Mouse (Mus musculus) embryonic facial prominence, embryonic 15.5 days (tissue): ENCODE results near the gene Slc7a5. TPM values are rescaled to one million over a fixed set of nuclear protein-coding genes. Genes with fewer than 3 reads are reported as not detected.

Source experiments
- ATAC-seq: fragments of 200-750 bp; cut with Nextera tagmentation; 2 replicates; pipeline ENCODE4 v1.8.0; 2017; ENCODE audit warnings: low read depth, moderate TSS enrichment; ENCODE audit not compliant: insufficient number of reproducible peaks, low FRiP score, low TSS enrichment
- H3K27ac ChIP-seq: fragments of 300-500 bp; sonication (generic); replicated peaks from 2 replicates; pipeline ENCODE4 v1.5.1; 2015; ENCODE audit warnings: mild to moderate bottlenecking, inconsistent platforms
- H3K27me3 ChIP-seq: fragments of 300-500 bp; sonication (generic); 2 replicates; pipeline ENCODE4 v1.6.1; 2015; ENCODE audit warnings: inconsistent platforms
- H3K36me3 ChIP-seq: fragments of 300-500 bp; sonication (generic); 2 replicates; pipeline ENCODE4 v1.6.1; 2015; ENCODE audit warnings: mild to moderate bottlenecking, inconsistent platforms
- H3K4me1 ChIP-seq: fragments of 300-500 bp; sonication (generic); 2 replicates; pipeline ENCODE4 v1.6.1; 2015; ENCODE audit warnings: inconsistent platforms
- H3K4me2 ChIP-seq: fragments of 300-500 bp; sonication (generic); replicated peaks from 2 replicates; pipeline ENCODE4 v1.6.1; 2015; ENCODE audit warnings: mild to moderate bottlenecking, inconsistent platforms
- H3K4me3 ChIP-seq: fragments of 300-500 bp; sonication (generic); replicated peaks from 2 replicates; pipeline ENCODE4 v1.5.1; 2015; ENCODE audit warnings: mild to moderate bottlenecking, inconsistent platforms
- H3K9ac ChIP-seq: fragments of 300-500 bp; sonication (generic); 2 replicates; pipeline ENCODE4 v1.6.1; 2015; ENCODE audit warnings: inconsistent platforms
- H3K9me3 ChIP-seq: fragments of 300-500 bp; sonication (generic); replicated peaks from 2 replicates; pipeline ENCODE4 v1.6.1; 2016; ENCODE audit warnings: inconsistent platforms
- WGBS: fragments of 180-500 bp; shearing (Covaris S2); methylation state at CpG from one replicate; pipeline ENCODE4 v1.1.7; 2015; 5-methylcytosine and 5-hydroxymethylcytosine counted together
- polyA plus RNA-seq: library from polyadenylated mRNA; unstranded; fragments of >200 nt; fragmentation: Nextera tagmentation; extraction: Ambion mirVana; gene quantifications from 2 replicates; pipeline ENCODE4 v1.2.1, GENCODE M21; 2015

The Slc7a5 gene
- polyA plus RNA-seq: 31.0 and 31.9 TPM in 2 replicates

- peak; percentile 92 for ATAC-seq
Observed at GRCm38 (mm10) chr8:121907587-121908248, at the start of gene Slc7a5. TSS of gene Slc7a5 (minus strand) at chr8:121907694.

GRCm38 (mm10) chr8:121955825-121956500 is 48.5 kb upstream of the Slc7a5 start:
- H3K27me3 ChIP-seq: no peaks in the 10 kb centered on the region
- no peak overlapping the region for H3K27ac ChIP-seq
- no peak overlapping the region for H3K4me2 ChIP-seq
- H3K9ac ChIP-seq: no peak overlapping the region
- H3K9me3 ChIP-seq: no peaks in the 10 kb centered on the region
- peaks cover 55% of the 10 kb centered on the region for H3K4me1 ChIP-seq
- 66% methylated on average over 1 of the region's 1 CpGs for whole genome bisulfite sequencing
- peaks cover 17% of the 10 kb centered on the region for H3K36me3 ChIP-seq
- no peak overlapping the region for H3K4me3 ChIP-seq
- ATAC-seq: no peak

More at GRCm38 (mm10) chr8:121907587-121908248, at the start of gene Slc7a5:
- Histone ChIP-seq H3K9ac (peak within 1 kb of the TSS; percentile 35), H3K4me3 (peak within 1 kb of the TSS; percentile 63), H3K36me3 (no peaks in the 10 kb centered on the region), H3K27ac (no peak within 1 kb of the TSS), H3K9me3 (no peaks in the 10 kb centered on the region), H3K4me2 (peak within 1 kb of the TSS; percentile 96), H3K4me1 (peaks cover 40% of the 10 kb centered on the region), H3K27me3 (0 out of 2 replicates have a peak, but pooled peaks cover 7% of the 10 kb centered on the region)
- WGBS: under 1% methylated on average over 60 of the region's 61 CpGs

- Histone ChIP-seq H3K4me2 (no peak overlapping the region), H3K9ac (no peak overlapping the region), H3K36me3 (peaks cover 17% of the 10 kb centered on the region), H3K27me3 (no peaks in the 10 kb centered on the region), H3K9me3 (no peaks in the 10 kb centered on the region), H3K4me1 (peaks cover 48% of the 10 kb centered on the region), H3K4me3 (no peak overlapping the region), H3K27ac (peak overlapping the region; percentile 8; the same call in 1 of the 2 replicates)
- 78% methylated on average over 10 of the region's 10 CpGs for WGBS
- ATAC-seq: no peak
Observed at GRCm38 (mm10) chr8:121954981-121955555, 47.6 kb upstream of the Slc7a5 start.

- H3K27ac ChIP-seq: no peak overlapping the region; the same call in 1 of the 2 replicates
Observed at GRCm38 (mm10) chr8:121953821-121954545, 46.5 kb upstream of the Slc7a5 start.

GRCm38 (mm10) chr8:121952800-121953199 is 45.3 kb upstream of the Slc7a5 start:
- Histone ChIP-seq H3K4me2 (peak overlapping the region; percentile 77), H3K9me3 (no peaks in the 10 kb centered on the region), H3K9ac (no peak overlapping the region), H3K4me3 (no peak overlapping the region), H3K27me3 (no peaks in the 10 kb centered on the region), H3K36me3 (peaks cover 17% of the 10 kb centered on the region), H3K4me1 (peaks cover 59% of the 10 kb centered on the region), H3K27ac (no peak overlapping the region)
- no peak for ATAC-seq
- 87% methylated on average over 7 of the region's 7 CpGs for WGBS

More at GRCm38 (mm10) chr8:121953821-121954545, 46.5 kb upstream of the Slc7a5 start:
- peaks cover 49% of the 10 kb centered on the region for H3K4me1 ChIP-seq
- peaks cover 17% of the 10 kb centered on the region for H3K36me3 ChIP-seq
- ATAC-seq: no peak
- WGBS: 50% methylated on average over 3 of the region's 3 CpGs
- no peak overlapping the region for H3K4me2 ChIP-seq
- H3K27me3 ChIP-seq: no peaks in the 10 kb centered on the region
- H3K4me3 ChIP-seq: no peak overlapping the region
- H3K9me3 ChIP-seq: no peaks in the 10 kb centered on the region
- no peak overlapping the region for H3K9ac ChIP-seq

GRCm38 (mm10) chr8:121952122-121952521 is 44.6 kb upstream of the Slc7a5 start:
- H3K4me3 ChIP-seq: no peak overlapping the region; the same call in 1 of the 2 replicates
- H3K4me2 ChIP-seq: peak overlapping the region; percentile 77
- H3K36me3 ChIP-seq: peaks cover 17% of the 10 kb centered on the region
- no peak for ATAC-seq
- H3K4me1 ChIP-seq: peaks cover 62% of the 10 kb centered on the region
- H3K27me3 ChIP-seq: no peaks in the 10 kb centered on the region
- no peak overlapping the region for H3K9ac ChIP-seq
- H3K27ac ChIP-seq: no peak overlapping the region
- H3K9me3 ChIP-seq: no peaks in the 10 kb centered on the region

GRCm38 (mm10) chr8:121951656-121952009 is 44.1 kb upstream of the Slc7a5 start:
- 30% methylated on average over 7 of the region's 7 CpGs for WGBS

GRCm38 (mm10) chr8:121950749-121951655 is 43.5 kb upstream of the Slc7a5 start:
- no peak for ATAC-seq
- peaks cover 64% of the 10 kb centered on the region for H3K4me1 ChIP-seq
- no peaks in the 10 kb centered on the region for H3K9me3 ChIP-seq
- peak overlapping the region; percentile 77 for H3K4me2 ChIP-seq
- peak overlapping the region; percentile 93 for H3K4me3 ChIP-seq
- under 1% methylated on average over 77 of the region's 97 CpGs for WGBS
- H3K27ac ChIP-seq: peak overlapping the region; percentile 93
- H3K27me3 ChIP-seq: no peaks in the 10 kb centered on the region
- H3K9ac ChIP-seq: peak overlapping the region; percentile 97
- peaks cover 17% of the 10 kb centered on the region for H3K36me3 ChIP-seq

More at GRCm38 (mm10) chr8:121951656-121952009, 44.1 kb upstream of the Slc7a5 start:
- no peak for ATAC-seq
- Histone ChIP-seq H3K9me3 (no peaks in the 10 kb centered on the region), H3K27me3 (no peaks in the 10 kb centered on the region), H3K9ac (peak overlapping the region; percentile 97), H3K4me1 (peaks cover 64% of the 10 kb centered on the region), H3K27ac (no peak overlapping the region), H3K4me2 (peak overlapping the region; percentile 77), H3K36me3 (peaks cover 17% of the 10 kb centered on the region), H3K4me3 (peak overlapping the region; percentile 93)

GRCm38 (mm10) chr8:121949941-121950748 is 42.7 kb upstream of the Slc7a5 start:
- Histone ChIP-seq H3K9ac (peak overlapping the region; percentile 97), H3K9me3 (no peaks in the 10 kb centered on the region), H3K27me3 (no peaks in the 10 kb centered on the region), H3K36me3 (peaks cover 11% of the 10 kb centered on the region), H3K4me2 (peak overlapping the region; percentile 77), H3K4me3 (peak overlapping the region; percentile 93), H3K27ac (peak overlapping the region; percentile 93), H3K4me1 (peaks cover 60% of the 10 kb centered on the region)
- ATAC-seq: peak; percentile 95
- under 1% methylated on average over 63 of the region's 66 CpGs for WGBS
